Mouse (Mus musculus): ENCODE data around the gene Ccl27b. TPM values are rescaled to one million over a fixed set of nuclear protein-coding genes. Genes with fewer than 3 reads are reported as not detected.

The Ccl27b gene
- not detected for polyA plus RNA-seq (2017; shearing (Covaris generic))

GRCm38 (mm10) chr4:42654951-42655350, at the start of gene Ccl27b:
Ccl27b (plus strand) TSS chr4:42655251.

DNA sequence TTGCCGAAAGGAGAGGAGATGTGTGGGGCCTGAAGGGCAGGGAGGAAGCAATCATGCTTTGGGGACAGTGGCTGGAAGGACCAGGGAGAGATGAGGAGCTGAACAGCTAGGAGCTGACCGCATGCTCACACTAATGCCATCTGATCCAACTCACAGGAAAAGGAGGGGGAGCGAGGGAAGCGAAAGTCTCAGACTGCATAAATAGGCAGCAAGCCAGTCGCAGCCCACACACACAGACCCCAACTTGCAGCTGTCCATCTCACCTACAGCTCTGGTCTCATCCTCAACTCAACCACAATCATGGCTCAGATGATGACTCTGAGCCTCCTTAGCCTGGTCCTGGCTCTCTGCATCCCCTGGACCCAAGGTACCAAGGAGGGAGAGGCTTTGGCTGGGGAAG, 43.2 kb upstream of the Ccl27b start, which contains the start of gene Gm10591:
Gene Gm10591, plus strand, starts transcription at position 301 of the 400 bp plus-strand sequence.

GRCm38 (mm10) chr4:42629419-42629818, 25.6 kb upstream of the Ccl27b start, which contains the start of gene Gm2564:
Gm2564 (plus strand) TSS chr4:42629719.

GRCm38 (mm10) chr4:42661793-42662192, 6.7 kb downstream of the Ccl27b start, which contains the start of gene Il11ra2:
Il11ra2 (minus strand) TSS chr4:42661893.

Other genes starting within 250 kb of the Ccl27b start
- not detected for gene Gm21586, start 215.9 kb upstream of the Ccl27b start, polyA plus RNA-seq (2017; shearing (Covaris generic))
- not detected for gene Gm2163, start 188.5 kb upstream of the Ccl27b start, polyA plus RNA-seq (2017; shearing (Covaris generic))
- gene Fam205a2, start 127.1 kb upstream of the Ccl27b start, polyA plus RNA-seq (2017; shearing (Covaris generic)) = not detected
- gene Gm10591, start 43.1 kb upstream of the Ccl27b start, polyA plus RNA-seq (2017; shearing (Covaris generic)) = not detected
- gene Gm2564, start 25.5 kb upstream of the Ccl27b start, polyA plus RNA-seq (2017; shearing (Covaris generic)) = under 1 TPM in 1 of 2 experiments, not detected in 1; 0.95 TPM
- not detected for gene Il11ra2, start 6.6 kb downstream of the Ccl27b start, polyA plus RNA-seq (2017; shearing (Covaris generic))
- under 1 TPM in 1 of 2 experiments, not detected in 1; 0.54 TPM for gene 4930578G10Rik, start 80.3 kb downstream of the Ccl27b start, polyA plus RNA-seq (2017; shearing (Covaris generic))
- not detected for gene Ccl19, start 101.3 kb downstream of the Ccl27b start, polyA plus RNA-seq (2017; shearing (Covaris generic))
- gene Ccl21a, start 118.7 kb downstream of the Ccl27b start, polyA plus RNA-seq (2017; shearing (Covaris generic)) = 1 to 10 TPM in 1 of 2 experiments, under 1 TPM in 1; 0.48 to 9.3 TPM
- gene Fam205a1, start 198.6 kb downstream of the Ccl27b start, polyA plus RNA-seq (2017; shearing (Covaris generic)) = not detected
- gene Gm12394, start 201.5 kb downstream of the Ccl27b start, polyA plus RNA-seq (2017; shearing (Covaris generic)) = under 1 TPM in 1 of 2 experiments, not detected in 1; 0.10 TPM
- not detected for gene Fam205c, start 219.0 kb downstream of the Ccl27b start, polyA plus RNA-seq (2017; shearing (Covaris generic))